Mouse (Mus musculus): ENCODE measurements around the gene Tmem151a. TPM values are rescaled to one million over a fixed set of nuclear protein-coding genes. Genes with fewer than 3 reads are reported as not detected.

The Tmem151a gene
- polyA plus RNA-seq, 1 experiment from 2014 or later: 2.6 TPM

DNA sequence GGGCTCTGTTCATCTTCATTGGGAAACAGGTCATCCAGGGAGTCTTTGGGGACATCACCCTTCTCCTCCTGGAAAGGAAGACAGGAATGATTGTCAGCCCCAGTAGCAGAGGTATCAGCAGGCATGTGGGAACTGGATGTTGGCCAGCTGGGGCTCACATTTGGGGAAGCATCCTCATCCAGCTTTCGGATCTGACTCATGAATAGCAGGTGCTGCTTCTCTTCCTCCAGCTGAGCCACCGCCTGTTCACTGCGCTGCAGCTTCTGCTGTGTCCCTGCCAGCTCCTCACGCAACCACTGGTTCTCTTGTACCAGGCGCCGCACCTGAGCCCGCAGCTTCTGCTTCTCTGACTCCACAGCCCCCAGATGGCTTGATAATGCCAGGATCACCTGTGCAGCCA lies 28.5 kb upstream of the Tmem151a start:
- H3K9me3 ChIP-seq (ENCODE audit: control insufficient read depth, low read length): no peaks in the 10 kb centered on the region
- WGBS: 90% methylated on average over 7 of the region's 7 CpGs
- no peak for ATAC-seq (replicated peaks; ENCODE audit: low FRiP score)
- no peak for DNase-seq (ENCODE audit: low spot score)
- no peak overlapping the region for H3K4me3 ChIP-seq (ENCODE audit: low read depth, low read length)
- H3K27ac ChIP-seq (ENCODE audit: low read depth, low read length): no peak overlapping the region
- H3K9ac ChIP-seq (ENCODE audit: low read depth, low read length): no peak overlapping the region
- H3K4me1 ChIP-seq (replicated peaks; ENCODE audit: control insufficient read depth, insufficient read depth, low read length): peaks cover 14% of the 10 kb centered on the region
- no peak overlapping the region for H3K4me2 ChIP-seq
- H3K27me3 ChIP-seq (replicated peaks; ENCODE audit: control insufficient read depth, insufficient read depth, low read length): no peaks in the 10 kb centered on the region
- peaks cover 4% of the 10 kb centered on the region; the same call in 1 of the 2 replicates for H3K36me3 ChIP-seq (ENCODE audit: control insufficient read depth, insufficient read depth, low read length)

DNA sequence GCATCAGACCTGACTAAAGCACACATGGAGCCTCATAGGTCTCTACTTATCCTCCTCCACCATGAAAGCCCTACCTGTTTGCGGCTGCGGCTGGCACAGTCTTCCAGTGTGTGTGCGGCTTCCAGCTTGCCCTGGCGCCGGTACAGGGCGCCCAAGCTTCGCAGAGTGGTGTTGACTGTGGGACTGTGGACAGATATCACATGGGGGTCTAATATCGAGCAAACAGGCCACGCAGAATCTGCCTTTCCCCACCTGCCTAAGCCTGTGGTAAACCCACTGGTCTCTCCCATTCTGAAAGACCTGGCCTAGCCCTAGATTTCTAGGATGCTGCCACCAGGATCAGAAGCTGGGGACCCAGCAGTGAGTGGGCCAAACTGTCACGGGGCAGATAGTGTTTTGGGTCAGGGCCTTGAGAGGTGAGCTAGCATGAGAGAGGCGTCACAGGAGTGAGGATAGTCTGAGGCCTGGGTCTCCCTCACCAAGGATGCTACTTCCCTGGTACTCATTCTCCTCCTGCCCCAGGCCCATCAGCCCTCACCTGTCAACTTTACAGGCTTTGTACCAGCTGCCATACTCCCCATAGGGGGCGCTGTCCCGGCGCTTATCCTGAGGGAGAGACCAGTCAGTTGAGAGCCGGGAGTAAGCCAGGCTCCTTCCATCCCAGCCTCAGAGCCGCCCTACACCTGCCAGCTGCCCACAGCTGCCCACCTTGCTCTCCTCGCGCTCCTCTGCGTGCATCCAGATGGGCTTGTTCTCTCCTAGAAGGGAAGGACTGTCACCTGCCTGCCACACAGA lies 24.5 kb upstream of the Tmem151a start:
- DNase-seq (ENCODE audit: low spot score): no peak

DNA sequence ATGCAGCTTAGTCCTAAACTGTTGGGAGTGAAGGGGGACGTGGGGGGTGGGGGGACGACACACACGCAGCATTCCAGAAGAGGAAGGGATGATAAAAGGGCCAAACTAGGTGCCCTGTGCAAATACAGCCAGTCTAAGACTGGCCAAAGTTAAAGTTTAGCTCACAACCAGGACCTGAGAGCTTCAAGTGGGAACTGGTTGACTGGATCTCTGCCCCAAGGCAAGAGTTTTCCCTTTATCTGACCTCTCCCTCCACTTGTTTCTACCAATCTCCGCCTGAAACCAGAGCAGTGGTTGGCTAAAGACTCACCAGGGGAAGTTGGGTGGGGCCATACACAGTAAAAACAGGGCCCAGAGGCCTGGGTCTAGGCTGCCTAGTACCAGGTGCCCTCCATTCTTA lies 23.4 kb upstream of the Tmem151a start:
- Histone ChIP-seq H3K36me3 (ENCODE audit: control insufficient read depth, insufficient read depth, low read length) (peaks cover 17% of the 10 kb centered on the region), H3K4me3 (ENCODE audit: low read depth, low read length) (no peak overlapping the region), H3K27me3 (replicated peaks; ENCODE audit: control insufficient read depth, insufficient read depth, low read length) (no peaks in the 10 kb centered on the region), H3K9ac (ENCODE audit: low read depth, low read length) (no peak overlapping the region; the same call in 1 of the 2 replicates), H3K4me1 (replicated peaks; ENCODE audit: control insufficient read depth, insufficient read depth, low read length) (peaks cover 23% of the 10 kb centered on the region), H3K9me3 (ENCODE audit: control insufficient read depth, low read length) (no peaks in the 10 kb centered on the region), H3K27ac (ENCODE audit: low read depth, low read length) (peak overlapping the region; percentile 54), H3K4me2 (peak overlapping the region; percentile 36; the same call in 1 of the 2 replicates)
- DNase-seq (ENCODE audit: low spot score) (no peak), ATAC-seq (replicated peaks; ENCODE audit: low FRiP score) (no peak)
- WGBS: 41% methylated on average over 4 of the region's 4 CpGs

More for the DNA sequence above, 24.5 kb upstream of the Tmem151a start:
- 72% methylated on average over 19 of the region's 19 CpGs for WGBS
- H3K36me3 ChIP-seq (ENCODE audit: control insufficient read depth, insufficient read depth, low read length): peaks cover 6% of the 10 kb centered on the region
- no peaks in the 10 kb centered on the region for H3K9me3 ChIP-seq (ENCODE audit: control insufficient read depth, low read length)
- no peak overlapping the region for H3K4me2 ChIP-seq
- no peak overlapping the region for H3K27ac ChIP-seq (ENCODE audit: low read depth, low read length)
- H3K9ac ChIP-seq (ENCODE audit: low read depth, low read length): no peak overlapping the region; the same call in 1 of the 2 replicates
- peaks cover 22% of the 10 kb centered on the region for H3K4me1 ChIP-seq (replicated peaks; ENCODE audit: control insufficient read depth, insufficient read depth, low read length)
- no peak for ATAC-seq (replicated peaks; ENCODE audit: low FRiP score)
- H3K27me3 ChIP-seq (replicated peaks; ENCODE audit: control insufficient read depth, insufficient read depth, low read length): no peaks in the 10 kb centered on the region
- H3K4me3 ChIP-seq (ENCODE audit: low read depth, low read length): no peak overlapping the region

DNA sequence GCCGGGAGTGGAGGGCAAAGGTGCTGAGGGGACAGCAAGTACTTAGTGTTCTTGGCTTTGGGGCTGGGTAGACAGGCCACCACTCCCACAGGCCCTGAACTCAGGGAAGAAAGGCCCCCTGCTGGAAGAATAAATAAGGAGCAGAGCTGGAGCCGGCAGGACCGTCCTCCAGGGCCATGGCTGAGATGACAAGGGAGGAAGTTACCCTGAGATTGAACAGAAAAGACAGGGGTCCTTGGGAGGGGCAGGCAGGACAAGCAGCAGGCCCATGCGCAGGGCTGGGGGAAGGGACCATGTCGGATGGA lies 22.9 kb upstream of the Tmem151a start:
- Histone ChIP-seq H3K4me1 (replicated peaks; ENCODE audit: control insufficient read depth, insufficient read depth, low read length) (peaks cover 23% of the 10 kb centered on the region), H3K27me3 (replicated peaks; ENCODE audit: control insufficient read depth, insufficient read depth, low read length) (no peaks in the 10 kb centered on the region), H3K4me3 (ENCODE audit: low read depth, low read length) (no peak overlapping the region), H3K9me3 (ENCODE audit: control insufficient read depth, low read length) (no peaks in the 10 kb centered on the region), H3K4me2 (no peak overlapping the region; the same call in 1 of the 2 replicates), H3K27ac (ENCODE audit: low read depth, low read length) (peak overlapping the region; percentile 54; the same call in 1 of the 2 replicates), H3K9ac (ENCODE audit: low read depth, low read length) (no peak overlapping the region), H3K36me3 (ENCODE audit: control insufficient read depth, insufficient read depth, low read length) (peaks cover 20% of the 10 kb centered on the region)
- DNase-seq (ENCODE audit: low spot score): peak; percentile 53
- ATAC-seq (replicated peaks; ENCODE audit: low FRiP score): no peak
- whole genome bisulfite sequencing: 25% methylated on average over 5 of the region's 5 CpGs

DNA sequence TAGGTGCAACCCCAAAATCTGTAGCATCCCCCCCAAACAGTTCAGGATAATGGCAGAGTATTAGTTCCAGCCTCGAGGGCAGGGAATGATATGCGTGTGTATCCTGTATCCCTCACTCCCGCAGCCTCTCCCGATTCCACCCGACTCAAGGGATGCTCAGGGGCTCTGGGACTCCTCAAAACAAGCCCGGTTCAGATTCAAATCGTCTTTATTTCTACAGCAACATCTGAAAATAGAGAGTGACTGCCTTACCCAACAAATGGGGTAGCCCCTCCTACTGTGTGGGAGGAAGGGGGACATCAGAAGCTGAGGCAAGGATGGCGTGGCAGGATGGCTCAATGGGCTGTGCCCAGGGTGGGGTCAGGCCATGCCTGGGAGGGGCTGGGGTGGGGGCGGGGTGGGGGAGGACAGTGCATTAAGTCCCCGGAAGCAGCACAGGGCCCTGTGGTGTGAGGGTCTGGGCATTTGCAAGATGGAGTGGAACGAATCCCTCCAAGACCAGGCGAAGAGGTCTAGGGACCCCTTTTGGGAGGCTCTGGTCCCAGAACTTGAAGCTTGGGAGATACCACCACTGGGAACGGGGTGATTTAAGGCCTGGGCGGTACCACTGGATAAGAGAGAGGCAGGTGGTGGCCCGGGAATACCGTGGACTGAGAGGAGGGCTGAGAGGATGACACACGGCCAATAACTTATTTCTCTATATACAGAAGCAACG lies 22.4 kb upstream of the Tmem151a start:
- ATAC-seq (replicated peaks; ENCODE audit: low FRiP score) (no peak), DNase-seq (ENCODE audit: low spot score) (no peak)
- peak overlapping the region; percentile 78 for H3K4me2 ChIP-seq
- H3K9ac ChIP-seq (ENCODE audit: low read depth, low read length): no peak overlapping the region
- no peak overlapping the region; the same call in 1 of the 2 replicates for H3K27ac ChIP-seq (ENCODE audit: low read depth, low read length)
- WGBS: 72% methylated on average over 18 of the region's 18 CpGs
- peaks cover 23% of the 10 kb centered on the region for H3K4me1 ChIP-seq (replicated peaks; ENCODE audit: control insufficient read depth, insufficient read depth, low read length)
- H3K9me3 ChIP-seq (ENCODE audit: control insufficient read depth, low read length): no peaks in the 10 kb centered on the region
- peaks cover 22% of the 10 kb centered on the region for H3K36me3 ChIP-seq (ENCODE audit: control insufficient read depth, insufficient read depth, low read length)
- no peaks in the 10 kb centered on the region for H3K27me3 ChIP-seq (replicated peaks; ENCODE audit: control insufficient read depth, insufficient read depth, low read length)
- H3K4me3 ChIP-seq (ENCODE audit: low read depth, low read length): peak overlapping the region; percentile 87

DNA sequence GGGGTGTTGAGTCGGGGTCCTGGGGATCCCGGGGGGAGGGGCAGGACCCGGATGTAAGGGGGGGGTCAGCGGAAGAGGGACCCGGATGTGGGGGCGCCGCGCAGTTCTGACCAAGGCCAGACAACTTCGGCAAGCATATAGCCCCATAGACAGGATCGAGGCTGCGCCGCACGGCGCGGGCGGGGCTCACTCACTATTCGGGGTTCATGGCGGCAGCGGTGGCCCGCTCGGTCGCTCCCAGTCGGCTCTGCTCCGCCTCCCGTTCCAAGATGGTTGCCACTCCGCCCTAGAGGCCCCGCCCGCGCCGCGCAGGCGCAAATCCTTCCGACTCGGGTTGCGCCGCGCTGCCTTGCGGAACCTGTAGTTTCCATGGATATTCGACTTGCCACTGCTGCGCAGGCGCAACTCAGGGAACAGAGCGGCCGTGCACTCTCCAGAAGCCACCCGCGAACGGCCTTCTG lies 21.4 kb upstream of the Tmem151a start, which contains the start of gene Rab1b:
Rab1b (minus strand) TSS at position 342 of the 461 bp plus-strand sequence.
- DNase-seq (ENCODE audit: low spot score) (peak; percentile 95), ATAC-seq (replicated peaks; ENCODE audit: low FRiP score) (peak; percentile 91)
- under 1% methylated on average over 46 of the region's 46 CpGs for WGBS
- Histone ChIP-seq H3K4me3 (ENCODE audit: low read depth, low read length) (peak within 1 kb of the TSS; percentile 87), H3K9me3 (ENCODE audit: control insufficient read depth, low read length) (no peaks in the 10 kb centered on the region), H3K36me3 (ENCODE audit: control insufficient read depth, insufficient read depth, low read length) (peaks cover 28% of the 10 kb centered on the region), H3K4me1 (replicated peaks; ENCODE audit: control insufficient read depth, insufficient read depth, low read length) (peaks cover 23% of the 10 kb centered on the region), H3K27ac (ENCODE audit: low read depth, low read length) (peak within 1 kb of the TSS; percentile 90), H3K27me3 (replicated peaks; ENCODE audit: control insufficient read depth, insufficient read depth, low read length) (no peaks in the 10 kb centered on the region), H3K9ac (ENCODE audit: low read depth, low read length) (peak within 1 kb of the TSS; percentile 89), H3K4me2 (peak within 1 kb of the TSS; percentile 78)

DNA sequence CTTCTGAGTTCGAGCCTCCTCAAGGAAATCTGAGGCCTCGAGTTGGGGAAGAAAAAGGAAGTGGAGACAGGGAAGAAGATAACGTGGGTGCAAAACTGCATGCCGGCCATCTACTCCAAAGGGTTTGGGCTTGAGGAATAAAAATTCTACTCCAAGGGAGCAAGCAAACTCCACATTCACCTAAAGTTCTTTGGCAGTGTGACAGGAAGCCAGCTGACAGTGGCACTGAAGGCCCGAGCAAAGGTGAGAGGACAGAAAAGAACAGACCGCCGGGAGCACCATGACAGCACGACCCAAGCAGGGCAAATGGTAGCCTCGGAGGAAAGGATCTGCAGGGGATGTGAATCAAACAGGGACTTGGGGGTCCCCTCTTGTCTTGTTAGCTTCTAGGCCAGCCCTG lies 20.7 kb upstream of the Tmem151a start:
- DNase-seq (ENCODE audit: low spot score) (peak; percentile 31), ATAC-seq (replicated peaks; ENCODE audit: low FRiP score) (no peak)
- H3K27me3 ChIP-seq (replicated peaks; ENCODE audit: control insufficient read depth, insufficient read depth, low read length): no peaks in the 10 kb centered on the region
- H3K36me3 ChIP-seq (ENCODE audit: control insufficient read depth, insufficient read depth, low read length): peaks cover 32% of the 10 kb centered on the region
- WGBS: 8% methylated on average over 9 of the region's 9 CpGs
- H3K4me1 ChIP-seq (replicated peaks; ENCODE audit: control insufficient read depth, insufficient read depth, low read length): peaks cover 23% of the 10 kb centered on the region
- peak overlapping the region; percentile 78 for H3K4me2 ChIP-seq
- peak overlapping the region; percentile 90 for H3K27ac ChIP-seq (ENCODE audit: low read depth, low read length)
- H3K9ac ChIP-seq (ENCODE audit: low read depth, low read length): peak overlapping the region; percentile 89
- peak overlapping the region; percentile 87 for H3K4me3 ChIP-seq (ENCODE audit: low read depth, low read length)
- no peaks in the 10 kb centered on the region for H3K9me3 ChIP-seq (ENCODE audit: control insufficient read depth, low read length)

DNA sequence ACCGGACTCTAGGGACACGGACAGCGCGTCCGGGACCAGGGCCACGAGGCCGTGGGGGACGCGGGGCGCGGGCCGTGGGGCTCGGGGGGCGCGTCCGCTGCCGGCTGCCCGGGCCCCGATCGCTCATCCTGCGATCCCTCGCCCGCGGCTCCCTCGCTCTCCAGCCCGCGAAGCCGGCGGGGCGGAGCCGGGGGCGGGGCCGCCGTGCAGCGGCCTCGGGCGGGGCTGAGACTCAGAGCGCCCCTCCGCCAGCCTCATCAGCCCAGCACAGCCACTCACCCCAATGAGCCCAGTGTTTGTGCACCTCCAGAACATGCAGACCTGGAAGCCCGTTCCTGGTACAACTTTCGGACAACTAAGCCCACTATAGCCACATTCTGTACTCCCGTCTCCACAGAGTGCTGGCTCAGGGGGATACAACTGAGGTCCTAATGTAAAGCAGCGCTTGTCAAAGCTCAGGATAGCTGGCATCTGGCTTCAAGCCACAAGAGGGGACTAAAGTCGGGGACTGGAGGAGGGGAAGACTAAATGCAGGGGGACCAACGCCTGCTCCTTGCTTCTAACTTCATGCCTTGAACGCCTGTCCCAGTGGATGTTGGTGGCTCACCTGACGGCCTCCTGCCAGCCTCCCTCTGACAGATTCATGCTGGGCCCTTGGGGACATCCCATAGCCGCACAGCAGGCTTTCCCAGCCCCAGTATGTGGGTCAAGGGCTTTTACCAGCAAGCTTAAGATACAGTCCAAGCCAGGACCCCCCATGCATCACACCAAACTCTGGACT lies 13.2 kb upstream of the Tmem151a start, which contains the start of gene Cnih2:
Cnih2 (minus strand) TSS at position 159 of the 781 bp plus-strand sequence.
- H3K4me1 ChIP-seq (replicated peaks; ENCODE audit: control insufficient read depth, insufficient read depth, low read length): peaks cover 38% of the 10 kb centered on the region

More for the DNA sequence above, 13.2 kb upstream of the Tmem151a start, which contains the start of gene Cnih2:
- H3K9me3 ChIP-seq (ENCODE audit: control insufficient read depth, low read length): no peaks in the 10 kb centered on the region
- H3K27ac ChIP-seq (ENCODE audit: low read depth, low read length): 0 out of 2 replicates have a peak within 1 kb of the TSS, but pooled peaks have one; percentile 29
- peaks cover 19% of the 10 kb centered on the region for H3K36me3 ChIP-seq (ENCODE audit: control insufficient read depth, insufficient read depth, low read length)
- H3K9ac ChIP-seq (ENCODE audit: low read depth, low read length): peak within 1 kb of the TSS; percentile 63
- H3K27me3 ChIP-seq (replicated peaks; ENCODE audit: control insufficient read depth, insufficient read depth, low read length): peaks cover 2% of the 10 kb centered on the region; the same call in 1 of the 2 replicates
- peak; percentile 71 for ATAC-seq (replicated peaks; ENCODE audit: low FRiP score)
- peak within 1 kb of the TSS; percentile 45 for H3K4me3 ChIP-seq (ENCODE audit: low read depth, low read length)
- 6% methylated on average over 43 of the region's 48 CpGs for WGBS
- peak; percentile 74 for DNase-seq (ENCODE audit: low spot score)
- peak within 1 kb of the TSS; percentile 90 for H3K4me2 ChIP-seq

All from liver, embryonic 11.5 days (tissue).